Mouse (Mus musculus): Measurements from ENCODE around the gene Sipa1l2. TPM values are rescaled to one million over a fixed set of nuclear protein-coding genes. Genes with fewer than 3 reads are reported as not detected.
"Not testable (repeated sequence)": the region's sequence is repeated elsewhere in the genome, so short reads cannot be mapped to it uniquely, and the experiment has no call there.

Gene Sipa1l2
- polyA plus RNA-seq, 1 experiment from 2014 or later = 25.3 TPM

DNA sequence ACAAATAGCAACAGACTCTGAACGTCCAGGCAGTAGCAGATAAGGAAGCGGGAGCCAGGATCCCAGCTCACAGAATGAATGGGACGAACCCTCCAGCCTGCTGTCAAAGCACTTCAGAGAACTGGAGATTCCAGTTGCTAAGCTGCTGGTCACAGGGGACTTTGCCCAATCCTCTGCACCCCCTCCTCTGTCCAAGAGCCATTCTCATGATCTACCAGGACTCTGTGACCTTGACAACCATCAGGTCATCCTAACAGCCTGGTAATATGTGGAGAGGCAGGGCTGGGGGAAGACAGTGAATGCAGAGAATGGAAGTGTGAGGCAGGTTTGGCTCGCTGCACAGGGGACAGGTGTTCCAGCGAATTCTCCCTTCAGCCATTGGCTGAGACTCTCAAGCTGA is 163.2 kb downstream of the Sipa1l2 start:
- H3K9me3 ChIP-seq = no peaks in the 10 kb centered on the region
- ATAC-seq (ENCODE audit: low FRiP score, low read depth) = 0 out of 2 replicates have a peak, but pooled peaks have one; percentile 40
- H3K4me2 ChIP-seq = no peak overlapping the region
- H3K36me3 ChIP-seq = no peaks in the 10 kb centered on the region
- H3K27ac ChIP-seq (replicated peaks) = 0 out of 2 replicates have a peak overlapping the region, but pooled peaks have one; percentile 1
- H3K9ac ChIP-seq = no peak overlapping the region
- no peaks in the 10 kb centered on the region for H3K27me3 ChIP-seq
- no peak overlapping the region for H3K4me3 ChIP-seq
- WGBS = 64% methylated on average over 5 of the region's 5 CpGs
- H3K4me1 ChIP-seq (replicated peaks) = peaks cover 12% of the 10 kb centered on the region

- WGBS = 94% methylated on average over 3 of the region's 3 CpGs
- no peaks in the 10 kb centered on the region for H3K36me3 ChIP-seq
- H3K4me2 ChIP-seq = no peak overlapping the region
- no peak overlapping the region for H3K9ac ChIP-seq
- no peaks in the 10 kb centered on the region for H3K9me3 ChIP-seq
- no peak overlapping the region for H3K4me3 ChIP-seq
- no peak for ATAC-seq (ENCODE audit: low FRiP score, low read depth)
- no peak overlapping the region for H3K27ac ChIP-seq (replicated peaks)
- no peaks in the 10 kb centered on the region for H3K27me3 ChIP-seq
- H3K4me1 ChIP-seq (replicated peaks) = 0 out of 2 replicates have a peak, but pooled peaks cover 2% of the 10 kb centered on the region
Measured at GRCm38 (mm10) chr8:125401350-125401749, 168.3 kb downstream of the Sipa1l2 start.

- WGBS = 36% methylated on average over 12 of the region's 14 CpGs
- ATAC-seq (ENCODE audit: low FRiP score, low read depth) = no peak
- H3K9me3 ChIP-seq = no peaks in the 10 kb centered on the region
- no peak overlapping the region for H3K27ac ChIP-seq (replicated peaks)
- no peak overlapping the region for H3K4me2 ChIP-seq
- H3K4me3 ChIP-seq = no peak overlapping the region
- no peaks in the 10 kb centered on the region for H3K36me3 ChIP-seq
- H3K9ac ChIP-seq = no peak overlapping the region
- peaks cover 4% of the 10 kb centered on the region; the same call in 1 of the 2 replicates for H3K4me1 ChIP-seq (replicated peaks)
- H3K27me3 ChIP-seq = no peaks in the 10 kb centered on the region
Measured at GRCm38 (mm10) chr8:125397981-125398380, 171.6 kb downstream of the Sipa1l2 start.

DNA sequence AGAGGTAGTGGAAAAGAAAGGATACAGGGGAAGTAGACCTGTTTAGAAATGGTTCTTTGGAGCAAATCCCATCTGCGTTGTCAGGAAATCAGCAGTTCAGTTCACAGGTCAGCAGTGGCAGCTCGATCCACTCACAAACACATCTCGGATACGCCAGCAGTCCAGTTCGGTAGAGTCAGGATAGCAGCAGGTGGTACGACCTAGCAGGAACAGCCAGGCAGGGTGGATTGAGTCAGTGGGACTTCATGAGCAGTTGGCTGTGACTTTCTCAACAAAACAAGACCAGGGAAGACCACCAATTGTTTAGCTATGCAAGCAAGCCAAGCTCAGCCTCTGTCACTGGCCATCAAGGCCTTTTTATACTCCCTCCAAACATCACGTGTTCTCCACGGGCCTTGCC is 173.9 kb downstream of the Sipa1l2 start:
- H3K4me1 ChIP-seq (replicated peaks) = peaks cover 18% of the 10 kb centered on the region
- WGBS = 77% methylated on average over 8 of the region's 8 CpGs
- not testable (repeated sequence) for H3K4me3 ChIP-seq; H3K36me3 ChIP-seq; H3K9ac ChIP-seq; H3K4me2 ChIP-seq; H3K27ac ChIP-seq (replicated peaks); H3K9me3 ChIP-seq; ATAC-seq (ENCODE audit: low FRiP score, low read depth); H3K27me3 ChIP-seq

DNA sequence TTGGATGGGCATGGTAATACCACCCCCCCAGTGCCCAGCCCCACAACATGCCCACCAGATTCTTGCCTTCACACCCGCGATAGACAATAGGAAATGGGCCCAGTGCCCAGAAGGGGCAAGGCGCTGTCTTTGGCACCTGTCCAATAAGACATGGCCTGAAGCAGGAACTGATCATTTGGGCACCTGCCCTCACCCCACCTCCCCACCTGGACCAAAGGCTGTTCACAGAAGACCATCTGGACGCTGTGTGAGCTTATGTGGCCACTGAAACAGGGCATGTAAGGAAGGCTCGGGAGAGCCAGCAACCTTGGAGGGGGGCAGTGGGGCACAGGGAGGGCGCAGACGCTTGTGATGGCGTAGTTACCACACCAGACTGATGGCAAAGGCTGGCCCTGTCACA is 174.6 kb downstream of the Sipa1l2 start:
- H3K9me3 ChIP-seq = no peaks in the 10 kb centered on the region
- no peaks in the 10 kb centered on the region for H3K36me3 ChIP-seq
- peaks cover 25% of the 10 kb centered on the region for H3K4me1 ChIP-seq (replicated peaks)
- H3K4me3 ChIP-seq = no peak overlapping the region
- H3K9ac ChIP-seq = no peak overlapping the region
- 55% methylated on average over 8 of the region's 8 CpGs for WGBS
- peak; percentile 49; the same call in 1 of the 2 replicates for ATAC-seq (ENCODE audit: low FRiP score, low read depth)
- no peak overlapping the region for H3K4me2 ChIP-seq
- H3K27ac ChIP-seq (replicated peaks) = no peak overlapping the region
- H3K27me3 ChIP-seq = no peaks in the 10 kb centered on the region

GRCm38 (mm10) chr8:125391685-125392084 is 177.9 kb downstream of the Sipa1l2 start:
- no peaks in the 10 kb centered on the region for H3K27me3 ChIP-seq
- H3K27ac ChIP-seq (replicated peaks) = no peak overlapping the region
- no peaks in the 10 kb centered on the region for H3K9me3 ChIP-seq
- H3K4me2 ChIP-seq = no peak overlapping the region; the same call in 1 of the 2 replicates
- no peaks in the 10 kb centered on the region for H3K36me3 ChIP-seq
- no peak for ATAC-seq (ENCODE audit: low FRiP score, low read depth)
- H3K4me3 ChIP-seq = no peak overlapping the region
- peaks cover 41% of the 10 kb centered on the region for H3K4me1 ChIP-seq (replicated peaks)
- 62% methylated on average over 7 of the region's 7 CpGs for WGBS
- H3K9ac ChIP-seq = no peak overlapping the region

- no peak overlapping the region; the same call in 1 of the 2 replicates for H3K4me2 ChIP-seq
- H3K36me3 ChIP-seq = no peaks in the 10 kb centered on the region
- no peaks in the 10 kb centered on the region for H3K27me3 ChIP-seq
- H3K4me1 ChIP-seq (replicated peaks) = peaks cover 45% of the 10 kb centered on the region
- no peak overlapping the region for H3K4me3 ChIP-seq
- H3K9me3 ChIP-seq = no peaks in the 10 kb centered on the region
- peak overlapping the region; percentile 80; the same call in 1 of the 2 replicates for H3K27ac ChIP-seq (replicated peaks)
- no peak overlapping the region for H3K9ac ChIP-seq
- ATAC-seq (ENCODE audit: low FRiP score, low read depth) = no peak
- 75% methylated on average over 8 of the region's 8 CpGs for WGBS
Measured at GRCm38 (mm10) chr8:125391271-125391670, 178.3 kb downstream of the Sipa1l2 start.

DNA sequence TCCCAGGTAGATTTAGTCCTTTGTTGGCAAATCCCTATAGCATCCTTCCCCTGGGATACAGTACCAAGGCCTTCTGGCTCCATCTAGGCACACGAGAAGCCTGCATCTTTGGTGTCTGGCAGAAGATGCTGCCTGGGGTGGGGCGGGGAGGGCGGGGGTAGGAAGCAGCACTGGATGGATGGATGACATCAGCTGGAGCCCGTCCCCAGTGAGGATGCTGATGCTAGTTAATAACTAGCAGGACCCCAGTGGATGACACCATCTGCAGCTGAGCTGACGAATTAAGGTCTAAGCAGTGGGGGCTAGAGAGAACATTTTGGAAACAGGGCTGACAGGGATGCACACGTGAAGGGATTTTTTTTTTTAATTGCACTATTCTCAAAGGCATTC is 179.1 kb downstream of the Sipa1l2 start:
- H3K4me2 ChIP-seq = no peak overlapping the region
- ATAC-seq (ENCODE audit: low FRiP score, low read depth) = peak; percentile 32; the same call in 1 of the 2 replicates
- H3K27ac ChIP-seq (replicated peaks) = peak overlapping the region; percentile 80
- no peaks in the 10 kb centered on the region for H3K27me3 ChIP-seq
- H3K4me1 ChIP-seq (replicated peaks) = peaks cover 52% of the 10 kb centered on the region
- H3K4me3 ChIP-seq = no peak overlapping the region
- 0 out of 2 replicates have a peak overlapping the region, but pooled peaks have one; percentile 4 for H3K9ac ChIP-seq
- no peaks in the 10 kb centered on the region for H3K36me3 ChIP-seq
- 29% methylated on average over 6 of the region's 6 CpGs for WGBS
- no peaks in the 10 kb centered on the region for H3K9me3 ChIP-seq

DNA sequence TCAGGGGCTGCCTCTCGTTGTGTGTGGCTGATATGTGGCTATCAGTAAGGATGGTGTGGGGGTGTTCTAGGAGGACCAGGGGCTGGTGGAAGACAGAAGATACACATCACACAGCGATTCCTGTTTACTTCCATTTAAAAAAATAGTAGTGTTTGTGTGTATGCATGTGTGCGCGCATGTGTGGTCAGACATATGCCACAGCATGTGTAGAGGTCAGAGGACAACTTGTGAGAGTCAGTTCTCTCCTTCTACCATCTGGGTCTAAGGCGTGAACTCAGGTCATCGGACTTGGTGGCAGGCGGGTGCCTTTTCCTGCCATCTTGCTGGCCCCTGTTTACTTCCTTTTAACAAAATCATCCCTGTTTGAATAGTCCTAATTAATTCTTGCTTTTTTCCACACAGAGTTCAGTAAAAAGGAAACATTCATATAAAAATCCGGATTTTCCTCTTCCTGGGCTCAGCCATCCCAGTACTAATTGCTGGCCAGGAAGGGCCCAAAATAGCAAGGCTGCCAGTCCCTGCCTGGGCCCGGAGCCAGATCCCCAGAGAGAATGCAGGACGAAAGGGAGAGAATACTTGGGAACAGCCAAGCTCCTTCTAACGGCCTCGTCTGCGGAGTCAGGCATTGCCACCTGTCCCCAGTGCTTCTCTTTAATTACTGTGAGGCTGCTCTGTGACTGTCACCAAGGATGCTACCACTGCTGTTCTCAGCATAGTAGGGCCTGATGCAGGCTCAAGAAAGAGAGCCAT is 179.7 kb downstream of the Sipa1l2 start:
- H3K4me2 ChIP-seq = no peak overlapping the region
- no peak overlapping the region for H3K4me3 ChIP-seq
- H3K36me3 ChIP-seq = no peaks in the 10 kb centered on the region
- H3K4me1 ChIP-seq (replicated peaks) = peaks cover 50% of the 10 kb centered on the region
- 43% methylated on average over 13 of the region's 13 CpGs for WGBS
- H3K27ac ChIP-seq (replicated peaks) = peak overlapping the region; percentile 80
- H3K9me3 ChIP-seq = no peaks in the 10 kb centered on the region
- no peaks in the 10 kb centered on the region for H3K27me3 ChIP-seq
- H3K9ac ChIP-seq = no peak overlapping the region
- ATAC-seq (ENCODE audit: low FRiP score, low read depth) = peak; percentile 1; the same call in 1 of the 2 replicates

DNA sequence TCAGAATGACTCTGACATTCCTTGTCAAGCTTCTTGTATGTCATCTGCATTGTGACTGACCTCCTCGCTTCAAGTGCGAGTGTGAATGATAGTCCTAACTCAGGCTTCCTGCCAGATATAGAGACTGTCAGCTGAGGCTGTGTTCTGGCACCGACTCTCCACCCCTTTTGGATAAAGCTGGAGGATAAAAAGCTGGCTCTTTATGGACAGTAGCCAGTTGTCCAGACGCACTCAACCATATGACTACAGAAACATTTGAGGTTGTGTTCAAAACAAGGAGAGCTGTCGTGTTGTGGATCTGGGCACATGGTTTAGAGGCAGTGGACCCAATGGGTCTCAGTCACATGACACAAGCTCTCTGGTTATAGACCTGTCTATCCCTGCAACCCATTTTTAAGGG is 180.3 kb downstream of the Sipa1l2 start:
- Histone ChIP-seq H3K4me1 (replicated peaks) (peaks cover 50% of the 10 kb centered on the region), H3K4me3 (no peak overlapping the region), H3K36me3 (no peaks in the 10 kb centered on the region), H3K27me3 (no peaks in the 10 kb centered on the region), H3K27ac (replicated peaks) (peak overlapping the region; percentile 80; the same call in 1 of the 2 replicates), H3K4me2 (no peak overlapping the region), H3K9me3 (no peaks in the 10 kb centered on the region), H3K9ac (no peak overlapping the region)
- 47% methylated on average over 5 of the region's 5 CpGs for WGBS
- 0 out of 2 replicates have a peak, but pooled peaks have one; percentile 40 for ATAC-seq (ENCODE audit: low FRiP score, low read depth)

DNA sequence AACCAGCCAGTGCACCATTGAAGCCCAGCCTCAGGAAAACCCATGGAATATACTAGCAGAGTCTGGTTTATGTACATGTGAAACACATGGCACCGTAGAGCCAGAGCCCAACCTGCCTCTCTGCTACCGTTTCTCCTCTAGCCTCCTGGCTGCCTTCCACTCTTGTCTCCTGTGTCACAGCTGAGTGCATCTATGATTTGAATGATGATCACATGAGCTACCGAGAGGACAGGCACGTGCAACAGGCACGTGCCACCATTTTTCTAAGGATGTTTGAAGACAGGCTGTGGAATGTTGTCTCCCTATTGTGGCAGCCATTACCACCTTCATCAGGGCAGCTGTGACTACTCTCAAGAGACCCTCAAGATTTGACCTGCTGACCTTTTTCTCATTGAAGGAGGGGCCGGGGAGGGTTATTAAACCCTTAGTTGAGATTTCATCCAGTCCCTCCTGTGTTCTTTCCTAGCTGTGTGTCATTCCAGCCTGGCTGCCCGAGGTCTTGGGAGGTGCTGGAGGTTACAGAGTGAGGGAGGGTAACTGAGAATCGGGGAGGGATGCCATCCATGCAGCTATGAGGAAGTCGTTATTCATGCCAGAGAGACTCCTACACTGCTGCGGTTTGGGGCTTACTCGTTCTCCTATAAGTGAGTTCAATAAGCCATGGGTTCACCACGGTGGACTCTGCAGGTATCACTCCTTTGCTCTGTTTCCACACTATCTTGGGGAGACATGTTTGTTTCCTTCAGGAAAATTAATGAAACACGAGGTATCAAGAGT is 181.0 kb downstream of the Sipa1l2 start:
- ATAC-seq (ENCODE audit: low FRiP score, low read depth) = no peak
- Histone ChIP-seq H3K9me3 (no peaks in the 10 kb centered on the region), H3K36me3 (no peaks in the 10 kb centered on the region), H3K27ac (replicated peaks) (peak overlapping the region; percentile 80; the same call in 1 of the 2 replicates), H3K27me3 (no peaks in the 10 kb centered on the region), H3K4me3 (no peak overlapping the region), H3K4me2 (no peak overlapping the region), H3K9ac (no peak overlapping the region), H3K4me1 (replicated peaks) (peaks cover 50% of the 10 kb centered on the region)
- WGBS = 53% methylated on average over 13 of the region's 13 CpGs

All from hindbrain, embryonic 15.5 days (tissue).